In the genomic region with DNA sequence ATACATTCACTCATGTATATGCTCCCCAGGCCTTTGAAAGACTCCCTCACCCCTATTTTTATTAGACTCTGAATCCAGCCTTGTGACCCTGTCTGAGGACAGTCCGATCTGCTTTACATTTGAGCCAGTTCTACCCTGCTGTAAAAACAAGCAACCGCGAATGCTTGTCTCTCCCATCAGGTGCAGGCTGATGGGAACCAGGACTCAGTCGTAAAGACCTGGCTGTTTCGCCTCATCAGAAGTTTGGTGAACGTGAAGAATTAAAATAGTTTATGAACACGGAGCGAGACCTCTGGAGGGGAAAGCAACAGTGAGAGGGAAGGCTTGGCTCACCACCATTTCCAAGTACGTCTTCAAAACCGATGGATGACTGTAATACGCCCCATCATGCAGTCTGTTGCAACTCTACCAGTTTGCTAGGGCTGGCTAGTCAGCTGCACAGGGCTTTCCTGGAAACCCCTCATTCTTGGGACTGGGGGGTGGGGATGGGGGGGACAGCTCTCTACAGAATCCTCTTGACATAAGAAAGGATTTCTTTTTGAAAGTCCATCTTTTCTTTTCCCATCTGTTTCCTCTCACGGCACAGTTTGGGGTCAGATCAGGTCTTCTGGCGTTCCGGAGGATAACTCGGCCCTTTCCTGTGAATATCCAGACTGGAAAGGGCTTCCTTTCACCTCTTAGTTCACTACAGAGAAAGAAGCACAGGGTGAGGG, we compare ENCODE assay signal across 13 mouse cellular contexts.
DNase-seq lines count a peak whose midpoint lies in the region; ATAC-seq lines count a peak whose summit lies in the region.
"Had no signal": no experiment of that assay in that cellular context is flagged by ENCODE, and none has a peak within 500 bp of the region (broad histone marks: within the 10 kb centered on the region; RNA-seq: fewer than 3 reads in every experiment).

No protein-coding gene starts in this region.

- no peak overlapping the region for H3K4me2 ChIP-seq in forebrain, embryonic 12.5 days
- no peak overlapping the region for H3K4me2 ChIP-seq in forebrain, embryonic 15.5 days (replicated peaks)
- H3K4me2 ChIP-seq in heart, embryonic 12.5 days = peak overlapping the region; percentile 11; the same call in 1 of the 2 replicates
- peak overlapping the region; percentile 32 for H3K4me2 ChIP-seq in limb, embryonic 12.5 days
- H3K4me2 ChIP-seq: hindbrain, embryonic 12.5 days; liver, embryonic 11.5 days; midbrain, embryonic 11.5 days had no signal

- H3K4me1 ChIP-seq in forebrain, embryonic 12.5 days = peaks cover 29% of the 10 kb centered on the region
- 0 out of 2 replicates have a peak, but pooled peaks cover 9% of the 10 kb centered on the region for H3K4me1 ChIP-seq in forebrain, embryonic 15.5 days
- peaks cover 32% of the 10 kb centered on the region for H3K4me1 ChIP-seq in heart, embryonic 12.5 days (replicated peaks)
- peaks cover 22% of the 10 kb centered on the region for H3K4me1 ChIP-seq in limb, embryonic 12.5 days (replicated peaks)

- no peaks in the 10 kb centered on the region for H3K9me3 ChIP-seq in forebrain, embryonic 12.5 days
- no peaks in the 10 kb centered on the region for H3K9me3 ChIP-seq in forebrain, embryonic 15.5 days
- H3K9me3 ChIP-seq in heart, embryonic 12.5 days (replicated peaks) = no peaks in the 10 kb centered on the region
- H3K9me3 ChIP-seq in limb, embryonic 12.5 days = no peaks in the 10 kb centered on the region
- H3K9me3 ChIP-seq: hindbrain, embryonic 12.5 days had no signal

- no peak overlapping the region for H3K4me3 ChIP-seq in forebrain, embryonic 12.5 days (replicated peaks)
- no peak overlapping the region for H3K4me3 ChIP-seq in forebrain, embryonic 15.5 days
- H3K4me3 ChIP-seq in heart, embryonic 12.5 days = no peak overlapping the region
- H3K4me3 ChIP-seq in limb, embryonic 12.5 days (replicated peaks) = no peak overlapping the region
- H3K4me3 ChIP-seq: hindbrain, embryonic 12.5 days had no signal

- WGBS in forebrain, embryonic 12.5 days = 50% methylated on average over 15 of the region's 15 CpGs
- 49% methylated on average over 15 of the region's 15 CpGs for WGBS in forebrain, embryonic 15.5 days
- 37% methylated on average over 15 of the region's 15 CpGs for WGBS in heart, embryonic 12.5 days
- 16% methylated on average over 15 of the region's 15 CpGs for WGBS in limb, embryonic 12.5 days

- no peaks in the 10 kb centered on the region for H3K36me3 ChIP-seq in forebrain, embryonic 12.5 days (replicated peaks)
- H3K36me3 ChIP-seq in forebrain, embryonic 15.5 days = no peaks in the 10 kb centered on the region
- no peaks in the 10 kb centered on the region for H3K36me3 ChIP-seq in heart, embryonic 12.5 days
- H3K36me3 ChIP-seq in limb, embryonic 12.5 days = no peaks in the 10 kb centered on the region
- H3K36me3 ChIP-seq: hindbrain, embryonic 12.5 days had no signal

- no peak overlapping the region for H3K9ac ChIP-seq in forebrain, embryonic 12.5 days
- H3K9ac ChIP-seq in forebrain, embryonic 15.5 days (replicated peaks) = no peak overlapping the region
- H3K9ac ChIP-seq in heart, embryonic 12.5 days = no peak overlapping the region
- no peak overlapping the region for H3K9ac ChIP-seq in limb, embryonic 12.5 days (replicated peaks)
- H3K9ac ChIP-seq: hindbrain, embryonic 12.5 days had no signal

- ATAC-seq in forebrain, embryonic 12.5 days (ENCODE audit: low FRiP score) = no peak
- ATAC-seq in forebrain, embryonic 15.5 days (replicated peaks) = no peak
- no peak for ATAC-seq in heart, embryonic 12.5 days (ENCODE audit: insufficient number of reproducible peaks, low FRiP score)
- ATAC-seq in limb, embryonic 12.5 days (ENCODE audit: insufficient number of reproducible peaks, insufficient read depth, low FRiP score, low TSS enrichment, low read depth) = peak; percentile 71; the same call in 1 of the 2 replicates
- ATAC-seq: forebrain, embryonic 16.5 days had no signal

- peak; percentile 30 for DNase-seq in lung, postnatal 10 days
- DNase-seq in lung, postnatal 4 days = no peak
- no peak for DNase-seq in layer of hippocampus, adult 8-10 months (ENCODE audit: low spot score in 2 of 2)
- DNase-seq in gastrocnemius, postnatal 36 days = no peak
- DNase-seq: right cerebral cortex, postnatal 4 days had no signal

- intact Hi-C loops in gastrocnemius, postnatal 36 days (cut with DNase I) = no loop called here

- 0 out of 2 replicates have a peak overlapping the region, but pooled peaks have one; percentile 42 for H3K27ac ChIP-seq in forebrain, embryonic 12.5 days
- no peak overlapping the region for H3K27ac ChIP-seq in forebrain, embryonic 15.5 days (replicated peaks)
- H3K27ac ChIP-seq in heart, embryonic 12.5 days (ENCODE audit: poor library complexity, severe bottlenecking) = peak overlapping the region; percentile 35; the same call in 1 of the 2 replicates
- H3K27ac ChIP-seq in limb, embryonic 12.5 days = peak overlapping the region; percentile 68
- H3K27ac ChIP-seq: hindbrain, embryonic 12.5 days had no signal

- H3K27me3 ChIP-seq in forebrain, embryonic 12.5 days = peaks cover 6% of the 10 kb centered on the region; the same call in 1 of the 2 replicates
- H3K27me3 ChIP-seq in forebrain, embryonic 15.5 days = no peaks in the 10 kb centered on the region
- H3K27me3 ChIP-seq in heart, embryonic 12.5 days (replicated peaks) = no peaks in the 10 kb centered on the region
- H3K27me3 ChIP-seq in limb, embryonic 12.5 days = no peaks in the 10 kb centered on the region
- H3K27me3 ChIP-seq: hindbrain, embryonic 12.5 days had no signal

Comparison
In these comparisons a context has a peak if more than half of its experiments do, and no peak if none do; other contexts are left out.
1. H3K4me2 ChIP-seq: peak in heart, embryonic 12.5 days (single experiment) and limb, embryonic 12.5 days (single experiment); none in forebrain, embryonic 12.5 days (single experiment) and forebrain, embryonic 15.5 days (single experiment).